Mouse (Mus musculus): Measurements from ENCODE around the gene Eloa.
"Not testable (repeated sequence)": the region's sequence is repeated elsewhere in the genome, so short reads cannot be mapped to it uniquely, and the experiment has no call there.

Gene Eloa

GRCm38 (mm10) chr4:135980223-135980622 lies 41.3 kb downstream of the Eloa start:
- not testable (repeated sequence) for DNase-seq

- peak; percentile 18 to 28 for DNase-seq
Observed at GRCm38 (mm10) chr4:135976146-135976545, 45.4 kb downstream of the Eloa start.

GRCm38 (mm10) chr4:135972911-135973811 lies 48.4 kb downstream of the Eloa start:
- peak; percentile 7 to 19 for DNase-seq

- peak; percentile 95 to 96 for DNase-seq
Observed at GRCm38 (mm10) chr4:135972556-135972906, 49.0 kb downstream of the Eloa start, which contains the start of gene Lypla2. Gene Lypla2, minus strand, starts transcription at chr4:135972626.

- no peak for DNase-seq
Observed at GRCm38 (mm10) chr4:135971805-135972555, 49.6 kb downstream of the Eloa start.

- peak in 1 of 2 experiments; percentile 16 for DNase-seq
Observed at GRCm38 (mm10) chr4:135970585-135970984, 51.0 kb downstream of the Eloa start.

GRCm38 (mm10) chr4:135969070-135969750 lies 52.4 kb downstream of the Eloa start:
- DNase-seq: peak; percentile 34 to 35

GRCm38 (mm10) chr4:135968271-135968869 lies 53.2 kb downstream of the Eloa start:
- peak; percentile 27 to 38 for DNase-seq

GRCm38 (mm10) chr4:135967086-135967760 lies 54.3 kb downstream of the Eloa start:
- peak; percentile 35 to 41 for DNase-seq

GRCm38 (mm10) chr4:135966283-135966682 lies 55.3 kb downstream of the Eloa start:
- peak in 1 of 2 experiments; percentile 14 for DNase-seq

GRCm38 (mm10) chr4:135965113-135965512 lies 56.5 kb downstream of the Eloa start:
- DNase-seq: no peak

- DNase-seq: peak; percentile 70 to 73
Observed at GRCm38 (mm10) chr4:135964426-135964825, 57.1 kb downstream of the Eloa start.

- DNase-seq: peak; percentile 97 to 98
Observed at GRCm38 (mm10) chr4:135963457-135964193, 57.9 kb downstream of the Eloa start, which contains the start of gene Gale. Gene Gale, plus strand, starts transcription at chr4:135963727.

- DNase-seq: no peak
Observed at GRCm38 (mm10) chr4:135962946-135963345, 58.6 kb downstream of the Eloa start.

- peak; percentile 19 to 20 for DNase-seq
Observed at GRCm38 (mm10) chr4:135962198-135962597, 59.4 kb downstream of the Eloa start.

GRCm38 (mm10) chr4:135961709-135962108 lies 59.9 kb downstream of the Eloa start:
- peak; percentile 5 to 9 for DNase-seq

GRCm38 (mm10) chr4:135960717-135961116 lies 60.8 kb downstream of the Eloa start:
- peak; percentile 89 to 92 for DNase-seq

GRCm38 (mm10) chr4:135958354-135958753 lies 63.2 kb downstream of the Eloa start:
- no peak for DNase-seq

GRCm38 (mm10) chr4:135955886-135956285 lies 65.7 kb downstream of the Eloa start:
- no peak for DNase-seq

GRCm38 (mm10) chr4:135954241-135954640 lies 67.3 kb downstream of the Eloa start:
- peak; percentile 86 to 91 for DNase-seq
